Mouse (Mus musculus) brain, embryonic 14.5 days (tissue): ENCODE measurements around the gene Lexm.

Source experiments
- CTCF ChIP-seq: fragments of 200-500 bp; IDR thresholded peaks from 2 replicates; pipeline ENCODE4 v1.5.1; 2012; ENCODE audit warnings: inconsistent platforms, mild to moderate bottlenecking, moderate library complexity, borderline replicate concordance; ENCODE audit not compliant: insufficient read depth, insufficient read length; ENCODE audit errors: extremely low read depth
- POLR2A ChIP-seq: fragments of 200-500 bp; IDR thresholded peaks from 2 replicates; pipeline ENCODE4 v1.6.1; 2012; ENCODE audit warnings: mild to moderate bottlenecking, inconsistent platforms, borderline replicate concordance; ENCODE audit not compliant: poor library complexity, insufficient read depth, insufficient read length, severe bottlenecking; ENCODE audit errors: extremely low read depth

DNA sequence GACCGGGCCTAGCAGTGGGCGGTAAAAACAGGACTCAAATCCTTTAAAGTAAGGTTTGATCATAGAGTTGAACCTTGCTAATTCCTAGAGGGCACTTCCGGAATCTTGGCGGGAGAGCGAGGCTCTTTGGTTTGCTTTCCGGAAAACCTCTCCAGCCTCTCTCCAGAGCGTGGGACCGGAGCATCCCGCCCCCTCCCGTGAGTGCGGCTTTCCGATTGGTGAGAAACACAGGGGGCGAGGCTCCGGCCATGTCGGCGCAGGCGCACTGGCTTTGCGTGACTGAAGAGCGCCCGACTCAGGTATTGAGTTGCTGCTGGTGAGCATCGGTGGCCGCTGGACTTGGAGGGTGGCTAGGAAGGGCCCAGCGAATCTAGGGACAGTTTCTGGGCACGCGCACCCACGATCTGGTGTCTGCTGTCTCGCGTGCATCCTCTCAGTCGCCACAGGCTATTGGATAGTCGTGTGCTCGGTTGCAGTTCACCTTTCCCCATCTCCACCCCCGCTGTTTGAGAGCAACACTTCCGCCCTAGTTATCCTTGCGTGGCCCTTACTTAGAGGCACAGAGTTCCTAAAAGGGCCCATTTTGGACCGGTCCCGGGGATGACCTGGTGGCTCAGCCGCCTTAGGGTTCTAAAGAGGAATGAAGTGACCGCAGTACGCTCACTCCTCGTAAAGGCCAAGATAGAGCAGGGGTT is 33.9 kb upstream of the Lexm start, which contains the start of gene Pars2:
- TF ChIP-seq POLR2A (peak; percentile 62; the same call in 1 of the 2 replicates), CTCF (no peak)
